Mouse (Mus musculus) hindbrain, embryonic 15.5 days (tissue): Measurements from ENCODE around the gene Strada. TPM values are rescaled to one million over a fixed set of nuclear protein-coding genes. Genes with fewer than 3 reads are reported as not detected.
"Not testable (repeated sequence)": the region's sequence is repeated elsewhere in the genome, so short reads cannot be mapped to it uniquely, and the experiment has no call there.

Experiments
- ATAC-seq: fragments of 200-750 bp; cut with Nextera tagmentation; 2 replicates; pipeline ENCODE4 v1.8.0; 2017; ENCODE audit warnings: low read depth, moderate number of reproducible peaks, moderate TSS enrichment; ENCODE audit not compliant: low FRiP score
- H3K27ac ChIP-seq: fragments of 300-500 bp; sonication (generic); replicated peaks from 2 replicates; pipeline ENCODE4 v1.5.1; 2015; ENCODE audit warnings: mild to moderate bottlenecking, inconsistent platforms
- H3K27me3 ChIP-seq: fragments of 300-500 bp; sonication (generic); 2 replicates; pipeline ENCODE4 v1.6.1; 2015; ENCODE audit warnings: control low read depth, inconsistent platforms
- H3K36me3 ChIP-seq: fragments of 300-500 bp; sonication (generic); 2 replicates; pipeline ENCODE4 v1.6.1; 2015; ENCODE audit warnings: control low read depth, inconsistent platforms
- H3K4me1 ChIP-seq: fragments of 300-500 bp; sonication (generic); replicated peaks from 2 replicates; pipeline ENCODE4 v1.6.1; 2015; ENCODE audit warnings: control low read depth, inconsistent platforms
- H3K4me2 ChIP-seq: fragments of 300-500 bp; sonication (generic); 2 replicates; pipeline ENCODE4 v1.6.1; 2015; ENCODE audit warnings: moderate library complexity, mild to moderate bottlenecking, inconsistent platforms
- H3K4me3 ChIP-seq: fragments of 300-500 bp; sonication (generic); 2 replicates; pipeline ENCODE4 v1.5.1; 2015; ENCODE audit warnings: mild to moderate bottlenecking, inconsistent platforms
- H3K9ac ChIP-seq: fragments of 300-500 bp; sonication (generic); 2 replicates; pipeline ENCODE4 v1.6.1; 2015; ENCODE audit warnings: inconsistent platforms
- H3K9me3 ChIP-seq: fragments of 300-500 bp; sonication (generic); 2 replicates; pipeline ENCODE4 v1.6.1; 2016; ENCODE audit warnings: control low read depth, inconsistent platforms
- WGBS: fragments of 180-500 bp; shearing (Covaris S2); methylation state at CpG from one replicate; pipeline ENCODE4 v1.1.7; 2015; 5-methylcytosine and 5-hydroxymethylcytosine counted together
- polyA plus RNA-seq: library from polyadenylated mRNA; unstranded; fragments of >200 nt; fragmentation: Nextera tagmentation; extraction: Ambion mirVana; gene quantifications from 2 replicates; pipeline ENCODE4 v1.2.1, GENCODE M21; 2015

Strada gene
- polyA plus RNA-seq, 1 experiment from 2014 or later = 28.7 TPM

DNA sequence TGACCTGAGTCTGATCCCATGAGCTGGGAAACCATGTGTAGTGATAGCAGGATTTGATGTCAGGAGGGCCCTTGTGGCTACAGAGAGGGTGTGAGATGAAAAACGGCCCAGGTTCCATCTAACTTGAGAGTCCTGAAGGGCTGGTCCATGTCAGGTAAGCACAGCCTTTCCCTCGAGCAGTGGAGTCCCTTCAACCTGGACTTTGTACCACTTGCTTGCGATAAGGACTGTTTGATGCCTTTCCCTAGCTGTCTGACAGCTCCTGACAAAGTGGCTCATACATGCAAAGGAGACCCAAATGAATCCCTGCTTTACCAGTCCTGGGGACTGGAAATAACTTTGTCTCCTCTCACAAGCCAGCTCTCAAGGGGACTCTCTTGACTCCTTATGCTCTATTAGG lies 50.7 kb downstream of the Strada start:
- Histone ChIP-seq H3K4me1 (peaks cover 6% of the 10 kb centered on the region; the same call in 1 of the 2 replicates), H3K27me3 (no peaks in the 10 kb centered on the region), H3K36me3 (peaks cover 64% of the 10 kb centered on the region), H3K4me2 (no peak overlapping the region), H3K4me3 (no peak overlapping the region), H3K9me3 (no peaks in the 10 kb centered on the region), H3K27ac (no peak overlapping the region), H3K9ac (no peak overlapping the region)
- 95% methylated on average over 3 of the region's 3 CpGs for WGBS
- no peak for ATAC-seq

DNA sequence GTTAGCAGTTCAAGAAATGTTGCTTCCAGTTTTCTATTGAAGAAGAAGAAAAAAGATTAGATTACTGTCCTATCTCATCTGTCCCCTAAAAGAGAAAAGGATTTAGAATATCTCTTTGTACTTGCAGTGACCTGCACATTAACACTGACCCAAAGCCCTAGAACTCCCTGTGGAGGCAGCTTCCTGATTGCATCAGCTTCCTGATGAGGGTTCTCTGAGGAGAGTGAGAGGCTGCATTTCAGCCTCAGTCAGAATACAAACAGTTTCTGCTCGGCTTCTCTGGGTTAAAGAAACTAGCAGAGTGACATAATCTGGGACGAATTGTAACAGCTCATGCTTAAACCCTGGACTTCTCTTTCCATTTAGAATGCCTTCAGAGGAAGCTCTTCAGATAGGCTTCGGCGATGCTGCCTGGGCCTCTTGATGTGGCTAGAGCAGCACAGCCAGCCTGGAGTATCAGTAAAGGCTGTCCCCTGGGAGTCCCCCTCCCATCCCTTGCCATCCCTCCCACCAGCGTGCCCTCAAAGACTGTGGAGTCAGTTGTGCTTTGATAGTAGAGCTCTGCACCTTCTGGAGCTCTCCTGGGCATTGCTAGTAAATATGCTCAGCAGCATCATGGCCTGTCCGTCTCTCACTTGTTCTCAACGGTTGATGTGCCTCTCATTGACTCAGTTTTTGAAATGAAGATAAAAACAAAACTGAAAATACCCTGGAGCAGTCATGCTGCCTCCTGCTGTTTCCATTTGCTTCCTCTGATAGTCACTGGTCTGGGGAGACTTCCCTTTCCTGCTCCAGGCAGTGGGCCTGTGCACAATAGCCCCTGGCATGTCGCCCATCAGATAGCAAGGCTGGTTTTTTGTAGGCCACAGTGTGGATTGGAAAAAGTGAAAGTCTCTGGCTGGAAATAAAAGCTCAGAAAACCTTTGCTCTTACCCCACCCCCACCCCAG lies 67.1 kb downstream of the Strada start:
- 0 out of 2 replicates have a peak overlapping the region, but pooled peaks have one; percentile 7 for H3K9ac ChIP-seq
- H3K36me3 ChIP-seq = peaks cover 5% of the 10 kb centered on the region
- H3K9me3 ChIP-seq = no peaks in the 10 kb centered on the region
- no peaks in the 10 kb centered on the region for H3K27me3 ChIP-seq
- ATAC-seq = peak; percentile 65; the same call in 1 of the 2 replicates
- peak overlapping the region; percentile 79 for H3K27ac ChIP-seq
- 34% methylated on average over 8 of the region's 8 CpGs for WGBS
- H3K4me1 ChIP-seq = peaks cover 10% of the 10 kb centered on the region; the same call in 1 of the 2 replicates
- H3K4me3 ChIP-seq = no peak overlapping the region
- H3K4me2 ChIP-seq = peak overlapping the region; percentile 19; the same call in 1 of the 2 replicates

DNA sequence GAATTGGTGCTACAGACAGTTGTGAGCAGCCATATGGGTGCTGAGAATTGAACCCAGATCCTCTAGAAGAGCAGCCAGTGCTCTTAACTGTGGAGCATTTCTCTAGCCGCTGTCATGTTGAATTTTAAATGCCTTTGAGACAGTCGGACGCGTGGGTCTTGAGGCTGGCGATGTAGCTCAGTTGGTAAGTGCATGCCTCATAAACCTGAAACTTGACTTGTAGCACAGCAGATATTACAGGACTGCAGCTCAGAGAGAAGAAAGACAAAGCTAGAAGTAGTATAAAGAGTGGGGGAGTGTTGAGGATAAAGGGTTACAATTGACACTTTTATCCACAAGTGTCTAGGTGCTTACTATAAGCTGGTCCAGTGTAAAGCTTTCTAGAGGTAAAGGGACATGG lies 69.5 kb downstream of the Strada start:
- no peak overlapping the region for H3K4me2 ChIP-seq
- H3K9me3 ChIP-seq = no peaks in the 10 kb centered on the region
- 94% methylated on average over 5 of the region's 5 CpGs for WGBS
- no peak overlapping the region for H3K9ac ChIP-seq
- H3K36me3 ChIP-seq = peaks cover 9% of the 10 kb centered on the region
- no peak overlapping the region for H3K27ac ChIP-seq
- ATAC-seq = no peak
- peaks cover 10% of the 10 kb centered on the region; the same call in 1 of the 2 replicates for H3K4me1 ChIP-seq
- H3K4me3 ChIP-seq = no peak overlapping the region
- H3K27me3 ChIP-seq = no peaks in the 10 kb centered on the region

DNA sequence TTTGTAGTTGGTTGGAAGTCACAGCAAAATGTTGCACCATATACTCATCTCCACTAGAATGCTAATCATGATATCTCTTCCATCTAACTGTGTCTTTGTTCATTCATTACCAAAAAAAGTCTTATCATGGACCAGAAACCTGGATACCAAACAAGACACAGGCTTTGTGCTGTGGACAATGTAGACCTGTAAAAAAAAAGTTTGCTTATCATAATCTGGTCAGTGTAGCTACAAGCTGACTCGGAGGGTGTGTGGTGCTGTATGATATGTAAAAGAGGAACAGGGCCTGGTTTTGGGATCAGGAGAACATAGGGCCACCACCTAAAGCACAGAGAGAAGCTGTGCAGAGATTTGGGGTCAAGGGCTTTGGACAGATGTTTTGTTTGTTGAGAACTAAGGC lies 72.5 kb downstream of the Strada start:
- no peaks in the 10 kb centered on the region for H3K27me3 ChIP-seq
- H3K4me3 ChIP-seq = no peak overlapping the region
- H3K36me3 ChIP-seq = 0 out of 2 replicates have a peak, but pooled peaks cover 4% of the 10 kb centered on the region
- H3K27ac ChIP-seq = no peak overlapping the region
- no peaks in the 10 kb centered on the region for H3K9me3 ChIP-seq
- WGBS = 95% methylated on average over 1 of the region's 1 CpGs
- 0 out of 2 replicates have a peak, but pooled peaks cover under 1% of the 10 kb centered on the region for H3K4me1 ChIP-seq
- H3K9ac ChIP-seq = no peak overlapping the region
- no peak for ATAC-seq
- no peak overlapping the region for H3K4me2 ChIP-seq

DNA sequence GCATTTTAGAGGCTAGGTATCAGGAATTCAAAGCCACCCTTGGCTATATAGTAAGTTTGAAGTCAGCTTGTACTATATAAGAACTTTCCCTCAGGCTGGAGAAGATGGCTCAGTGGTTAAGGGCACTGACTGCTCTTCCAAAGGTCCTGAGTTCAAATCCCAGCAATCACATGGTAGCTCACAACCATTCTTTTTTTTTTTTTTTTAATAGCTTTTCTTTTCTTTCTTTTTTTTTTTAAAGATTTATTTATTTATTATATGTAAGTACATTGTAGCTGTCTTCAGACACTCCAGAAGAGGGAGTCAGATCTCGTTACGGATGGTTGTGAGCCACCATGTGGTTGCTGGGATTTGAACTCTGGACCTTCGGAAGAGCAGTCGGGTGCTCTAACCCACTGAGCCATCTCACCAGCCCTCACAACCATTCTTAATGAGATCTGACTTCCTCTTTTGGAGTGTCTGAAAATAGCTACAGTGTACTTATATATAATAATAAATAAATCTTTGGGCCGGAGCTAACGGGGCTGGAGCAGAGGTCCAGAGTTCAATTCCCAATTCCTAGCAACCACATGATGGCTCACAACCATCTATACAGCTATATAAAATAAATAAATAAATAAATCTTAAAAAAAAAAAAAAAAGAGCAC lies 75.1 kb downstream of the Strada start:
- H3K4me3 ChIP-seq, H3K9me3 ChIP-seq, ATAC-seq, H3K4me1 ChIP-seq, H3K9ac ChIP-seq, H3K4me2 ChIP-seq, H3K27ac ChIP-seq, H3K27me3 ChIP-seq: not testable (repeated sequence)
- peaks cover 18% of the 10 kb centered on the region for H3K36me3 ChIP-seq
- 95% methylated on average over 4 of the region's 6 CpGs for WGBS

GRCm38 (mm10) chr11:106125827-106126226 lies 76.1 kb downstream of the Strada start:
- no peak overlapping the region for H3K4me2 ChIP-seq
- WGBS = 83% methylated on average over 1 of the region's 1 CpGs
- no peak overlapping the region for H3K9ac ChIP-seq
- no peaks in the 10 kb centered on the region for H3K27me3 ChIP-seq
- no peaks in the 10 kb centered on the region for H3K9me3 ChIP-seq
- H3K4me3 ChIP-seq = no peak overlapping the region
- no peak overlapping the region for H3K27ac ChIP-seq
- no peak for ATAC-seq
- peaks cover 18% of the 10 kb centered on the region for H3K36me3 ChIP-seq
- H3K4me1 ChIP-seq = no peaks in the 10 kb centered on the region

DNA sequence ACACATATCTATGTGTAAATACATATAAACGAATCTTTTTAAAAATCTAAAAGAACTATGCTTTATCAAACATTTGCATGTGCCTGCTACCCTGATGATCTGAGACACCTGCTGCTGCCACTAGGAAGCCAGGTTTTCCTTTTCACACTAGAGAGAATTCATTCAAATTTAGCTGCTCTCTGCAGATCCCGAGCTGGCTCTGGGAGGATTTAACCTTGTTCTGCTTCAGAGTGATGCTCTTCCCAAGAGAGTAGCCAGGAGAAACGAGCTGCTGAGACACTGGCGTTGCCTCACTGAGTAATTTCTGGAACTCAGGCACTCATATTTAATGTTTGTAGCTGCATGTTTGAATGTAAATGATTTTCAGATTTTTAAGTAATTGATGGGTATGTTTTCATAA lies 77.2 kb downstream of the Strada start:
- Histone ChIP-seq H3K27ac (no peak overlapping the region), H3K4me2 (no peak overlapping the region), H3K36me3 (peaks cover 20% of the 10 kb centered on the region), H3K4me1 (no peaks in the 10 kb centered on the region), H3K9me3 (no peaks in the 10 kb centered on the region), H3K9ac (no peak overlapping the region), H3K4me3 (no peak overlapping the region), H3K27me3 (no peaks in the 10 kb centered on the region)
- WGBS = 69% methylated on average over 4 of the region's 4 CpGs
- ATAC-seq = no peak

- Histone ChIP-seq H3K36me3 (peaks cover 33% of the 10 kb centered on the region), H3K9ac (no peak overlapping the region), H3K9me3 (no peaks in the 10 kb centered on the region), H3K4me1 (no peaks in the 10 kb centered on the region), H3K27me3 (no peaks in the 10 kb centered on the region), H3K4me2 (no peak overlapping the region), H3K4me3 (no peak overlapping the region), H3K27ac (no peak overlapping the region)
- no peak for ATAC-seq
- WGBS = 84% methylated on average over 3 of the region's 3 CpGs
Measured at GRCm38 (mm10) chr11:106122736-106123135, 79.2 kb downstream of the Strada start.

DNA sequence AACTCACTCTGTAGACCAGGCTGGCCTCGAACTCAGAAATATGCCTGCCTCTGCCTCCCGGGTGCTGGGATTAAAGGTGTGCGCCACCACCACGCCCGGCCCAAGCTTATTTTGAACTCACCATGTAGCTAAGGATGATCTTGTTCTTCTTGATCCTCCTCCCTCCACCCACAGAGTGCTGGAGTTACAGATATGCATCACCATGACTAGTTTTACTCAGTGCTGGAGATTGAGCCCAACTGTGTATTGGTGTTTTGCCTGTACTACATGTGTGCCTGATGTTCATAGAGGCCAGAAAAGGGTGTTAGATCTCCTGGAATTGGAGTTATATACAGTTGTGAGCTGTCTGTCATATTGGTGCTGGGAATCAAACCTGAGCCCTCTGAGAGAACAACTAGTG lies 79.7 kb downstream of the Strada start:
- no peak overlapping the region for H3K9ac ChIP-seq
- H3K27ac ChIP-seq = no peak overlapping the region
- no peak overlapping the region for H3K4me2 ChIP-seq
- no peaks in the 10 kb centered on the region for H3K27me3 ChIP-seq
- H3K4me1 ChIP-seq = no peaks in the 10 kb centered on the region
- no peak for ATAC-seq
- 96% methylated on average over 5 of the region's 5 CpGs for WGBS
- H3K36me3 ChIP-seq = peaks cover 38% of the 10 kb centered on the region
- H3K9me3 ChIP-seq = no peaks in the 10 kb centered on the region
- H3K4me3 ChIP-seq = no peak overlapping the region

Other genes starting within 250 kb of the Strada start
- gene Cyb561, start 248.8 kb downstream of the Strada start, polyA plus RNA-seq = 54.9 and 58.4 TPM in 2 replicates
- gene Ace, start 234.2 kb downstream of the Strada start, polyA plus RNA-seq = 6.1 and 8.0 TPM in 2 replicates
- gene Ace3, start 207.5 kb downstream of the Strada start, polyA plus RNA-seq = not detected in 2 replicates
- 2.2 and 2.5 TPM in 2 replicates for gene Kcnh6, start 194.0 kb downstream of the Strada start, polyA plus RNA-seq
- gene Dcaf7, start 165.3 kb downstream of the Strada start, polyA plus RNA-seq = 154 and 158 TPM in 2 replicates
- gene Taco1, start 136.1 kb downstream of the Strada start, polyA plus RNA-seq = 7.1 and 7.6 TPM in 2 replicates
- gene Map3k3, start 117.6 kb downstream of the Strada start, polyA plus RNA-seq = 13.2 and 14.1 TPM in 2 replicates
- 0.65 TPM in 1 of 2 replicates, not detected in the other for gene Gm10840, start 41.3 kb downstream of the Strada start, polyA plus RNA-seq
- gene Limd2, start 41.3 kb downstream of the Strada start, polyA plus RNA-seq = 162 and 167 TPM in 2 replicates
- gene Ccdc47, start 14.2 kb upstream of the Strada start, polyA plus RNA-seq = 94.5 and 101 TPM in 2 replicates
- gene Ddx42, start 14.8 kb upstream of the Strada start, polyA plus RNA-seq = 77.9 and 81.9 TPM in 2 replicates
- gene Ftsj3, start 53.9 kb upstream of the Strada start, polyA plus RNA-seq = 35.4 and 36.0 TPM in 2 replicates
- gene Psmc5, start 54.0 kb upstream of the Strada start, polyA plus RNA-seq = 299 and 305 TPM in 2 replicates
- 11.6 and 13.3 TPM in 2 replicates for gene Smarcd2, start 70.8 kb upstream of the Strada start, polyA plus RNA-seq
- gene Tcam1, start 74.5 kb upstream of the Strada start, polyA plus RNA-seq = 0.14 and 0.18 TPM in 2 replicates
- gene Gh, start 99.7 kb upstream of the Strada start, polyA plus RNA-seq = not detected in 2 replicates
- gene Cd79b, start 112.6 kb upstream of the Strada start, polyA plus RNA-seq = 1.2 and 1.4 TPM in 2 replicates
- gene Scn4a, start 151.1 kb upstream of the Strada start, polyA plus RNA-seq = not detected in 2 replicates
- not detected in 2 replicates for gene Prr29, start 163.3 kb upstream of the Strada start, polyA plus RNA-seq
- gene Icam2, start 185.9 kb upstream of the Strada start, polyA plus RNA-seq = 13.0 and 17.2 TPM in 2 replicates